Mouse (Mus musculus) layer of hippocampus, adult 2 months (tissue): ENCODE measurements at regions not wholly inside any gene's neighbourhood (a gene's known extent, or its start where the extent isn't known, plus 50 kb on each side); places are given as distances from the start of the nearest gene placed in this dataset.
"Not testable (repeated sequence)": the region's sequence is repeated elsewhere in the genome, so short reads cannot be mapped to it uniquely, and the experiment has no call there.

Experiments
- DNase-seq, 2 experiments: peaks; one replicate each; pipeline ENCODE4 v3.0.0; 2022; ENCODE audit warnings: low spot score in 2 of 2
- H3K27ac ChIP-seq: fragments of 200-600 bp; 2 replicates; pipeline ENCODE4 v1.8.1; 2022
- H3K4me3 ChIP-seq: fragments of 200-600 bp; 2 replicates; pipeline ENCODE4 v1.8.1; 2022; ENCODE audit warnings: mild to moderate bottlenecking

GRCm38 (mm10) chrY:20671243-20671642 lies 322.2 kb downstream of the Gm29866 start:
- DNase-seq, H3K27ac ChIP-seq, H3K4me3 ChIP-seq: not testable (repeated sequence)

- not testable (repeated sequence) for DNase-seq, H3K4me3 ChIP-seq, H3K27ac ChIP-seq
Measured at GRCm38 (mm10) chrY:20670391-20670790, 323.1 kb downstream of the Gm29866 start.

- peak in 1 of 2 experiments; percentile 4 for DNase-seq
- H3K27ac ChIP-seq, H3K4me3 ChIP-seq: not testable (repeated sequence)
Measured at GRCm38 (mm10) chrY:20665296-20665695, 328.2 kb downstream of the Gm29866 start.
